Mouse (Mus musculus) erythroid progenitor cell, adult 5-6 weeks (primary cell): ENCODE data around the gene Il18r1. TPM values are rescaled to one million over a fixed set of nuclear protein-coding genes. Genes with fewer than 3 reads are reported as not detected.

Experiments
- total RNA-seq, 2 experiments: library from RNA; stranded (forward) in 1 of 2; stranded (reverse) in 1 of 2; fragments of 150-400 nt in 1 of 2; fragments of 186-747, 209-891 nt in 1 of 2; gene quantifications; 2 replicates each; pipeline versions ENCODE4 v1.2.3 to v1.2.4; 2015 to 2017; ENCODE audit warnings: low replicate concordance in 2 of 2

The Il18r1 gene
- total RNA-seq, 2 experiments from 2014 or later: 4.0 TPM; not detected in 1

Other genes starting within 250 kb of the Il18r1 start
- gene Il1r1, start 240.5 kb upstream of the Il18r1 start, total RNA-seq (2015; ENCODE audit: low replicate concordance): 4.7 and 5.0 TPM in 2 replicates
- 5.8 and 9.7 TPM in 2 replicates for gene Il1r1, start 240.5 kb upstream of the Il18r1 start, total RNA-seq (2017; ENCODE audit: low replicate concordance)
- 2.5 and 3.4 TPM in 2 replicates for gene Il1rl2, start 140.9 kb upstream of the Il18r1 start, total RNA-seq (2015; ENCODE audit: low replicate concordance)
- 2.8 TPM in 1 of 2 replicates, not detected in the other for gene Il1rl2, start 140.9 kb upstream of the Il18r1 start, total RNA-seq (2017; ENCODE audit: low replicate concordance)
- 34.2 and 38.6 TPM in 2 replicates for gene Il1rl1, start 36.0 kb upstream of the Il18r1 start, total RNA-seq (2015; ENCODE audit: low replicate concordance)
- gene Il1rl1, start 36.0 kb upstream of the Il18r1 start, total RNA-seq (2017; ENCODE audit: low replicate concordance): 40.8 and 42.7 TPM in 2 replicates
- 4.7 and 5.4 TPM in 2 replicates for gene Il18rap, start 49.8 kb downstream of the Il18r1 start, total RNA-seq (2015; ENCODE audit: low replicate concordance)
- 5.6 and 5.9 TPM in 2 replicates for gene Il18rap, start 49.8 kb downstream of the Il18r1 start, total RNA-seq (2017; ENCODE audit: low replicate concordance)
- not detected in 2 replicates for gene Slc9a4, start 114.5 kb downstream of the Il18r1 start, total RNA-seq (2015; ENCODE audit: low replicate concordance)
- gene Slc9a4, start 114.5 kb downstream of the Il18r1 start, total RNA-seq (2017; ENCODE audit: low replicate concordance): not detected in 2 replicates
- not detected in 2 replicates for gene Slc9a2, start 215.0 kb downstream of the Il18r1 start, total RNA-seq (2015; ENCODE audit: low replicate concordance)
- not detected in 2 replicates for gene Slc9a2, start 215.0 kb downstream of the Il18r1 start, total RNA-seq (2017; ENCODE audit: low replicate concordance)